Comparison of ENCODE assay signal across 8 mouse cellular contexts in genomic region chr7:39655709-39656397, GRCm38 (mm10).
DNase-seq lines count a peak whose midpoint lies in the region; ATAC-seq and TF ChIP-seq lines count a peak whose summit lies in the region.

No protein-coding gene starts in this region.

- no peak for TF ChIP-seq RAD21 in CH12.LX (IDR thresholded peaks at IDR 0.05; ENCODE audit: low read depth, low read length)

- H3K9ac ChIP-seq in heart, adult 2 months (ENCODE audit: low read depth, low read length), result peak overlapping the region; percentile 12; the same call in 1 of the 2 replicates
- peak overlapping the region; percentile 82 for H3K9ac ChIP-seq in CH12.LX (ENCODE audit: insufficient read depth, low read depth)
- peak overlapping the region; percentile 62 for H3K9ac ChIP-seq in forebrain, embryonic 12.5 days
- peak overlapping the region; percentile 56 for H3K9ac ChIP-seq in liver, embryonic 11.5 days (ENCODE audit: low read depth, low read length)
- peak overlapping the region; percentile 25; the same call in 1 of the 2 replicates for H3K9ac ChIP-seq in stomach, embryonic 14.5 days (replicated peaks; ENCODE audit: low read depth, low read length)

- ATAC-seq in forebrain, embryonic 12.5 days (ENCODE audit: low FRiP score), result peak; percentile 72
- 0 out of 2 replicates have a peak, but pooled peaks have one; percentile 29 for ATAC-seq in liver, embryonic 11.5 days (replicated peaks; ENCODE audit: low FRiP score)
- ATAC-seq in stomach, embryonic 14.5 days (ENCODE audit: insufficient number of reproducible peaks, insufficient read depth, low FRiP score, low read depth), result no peak

- no peaks in the 10 kb centered on the region for H3K9me3 ChIP-seq in CH12.LX (replicated peaks; ENCODE audit: low read length)
- no peaks in the 10 kb centered on the region for H3K9me3 ChIP-seq in forebrain, embryonic 12.5 days
- no peaks in the 10 kb centered on the region for H3K9me3 ChIP-seq in liver, embryonic 11.5 days (ENCODE audit: control insufficient read depth, low read length)
- no peaks in the 10 kb centered on the region for H3K9me3 ChIP-seq in stomach, embryonic 14.5 days (ENCODE audit: control insufficient read depth, low read depth, low read length)

- H3K36me3 ChIP-seq in heart, adult 2 months (ENCODE audit: control insufficient read depth, insufficient read depth, low read length), result no peaks in the 10 kb centered on the region
- H3K36me3 ChIP-seq in CH12.LX (replicated peaks in 1 of 2; ENCODE audit: control insufficient read depth in 1 of 2, insufficient read depth in 1 of 2, low read length in 1 of 2), result no peaks in the 10 kb centered on the region
- no peaks in the 10 kb centered on the region for H3K36me3 ChIP-seq in forebrain, embryonic 12.5 days (replicated peaks)
- no peaks in the 10 kb centered on the region for H3K36me3 ChIP-seq in liver, embryonic 11.5 days (ENCODE audit: control insufficient read depth, insufficient read depth, low read length)
- H3K36me3 ChIP-seq in stomach, embryonic 14.5 days (ENCODE audit: control insufficient read depth, insufficient read depth, low read length), result no peaks in the 10 kb centered on the region

- H3K4me2 ChIP-seq in CH12.LX (ENCODE audit: insufficient read depth, low read depth, poor library complexity, severe bottlenecking), result peak overlapping the region; percentile 76
- H3K4me2 ChIP-seq in forebrain, embryonic 12.5 days, result peak overlapping the region; percentile 54
- peak overlapping the region; percentile 44 for H3K4me2 ChIP-seq in liver, embryonic 11.5 days
- peak overlapping the region; percentile 62 for H3K4me2 ChIP-seq in stomach, embryonic 14.5 days (replicated peaks; ENCODE audit: low read depth, low read length)

- 27% methylated on average over 13 of the region's 13 CpGs for WGBS in heart, adult 2 months
- 23% methylated on average over 13 of the region's 13 CpGs for WGBS in forebrain, embryonic 12.5 days
- WGBS in liver, embryonic 11.5 days, result 43% methylated on average over 13 of the region's 13 CpGs
- whole genome bisulfite sequencing in stomach, embryonic 14.5 days, result 26% methylated on average over 13 of the region's 13 CpGs

- TF ChIP-seq POLR2A in heart, adult 2 months (IDR thresholded peaks at IDR 0.05; ENCODE audit: insufficient read depth, low read depth, low read length), result no peak
- TF ChIP-seq POLR2A in CH12.LX (IDR thresholded peaks at IDR 0.05; ENCODE audit: low read depth, low read length), result no peak; the same call in 1 of the 2 replicates

- intact Hi-C loops in heart, adult 2 months (cut with DNase I), result loop anchor here (10.0 kb wide), 1 partner anchor 1849 kb away; no protein-coding TSS in a partner anchor

- H3K4me1 ChIP-seq in heart, adult 2 months (ENCODE audit: control insufficient read depth, insufficient read depth, low read length), result peaks cover 2% of the 10 kb centered on the region; the same call in 1 of the 2 replicates
- peaks cover 5 to 11% of the 10 kb centered on the region in 2 experiments for H3K4me1 ChIP-seq in CH12.LX (ENCODE audit: control insufficient read depth in 1 of 2, insufficient read depth in 2 of 2)
- peaks cover 7% of the 10 kb centered on the region for H3K4me1 ChIP-seq in forebrain, embryonic 12.5 days
- no peaks in the 10 kb centered on the region for H3K4me1 ChIP-seq in liver, embryonic 11.5 days (replicated peaks; ENCODE audit: control insufficient read depth, insufficient read depth, low read length)
- H3K4me1 ChIP-seq in stomach, embryonic 14.5 days (ENCODE audit: control insufficient read depth, insufficient read depth, low read length), result 0 out of 2 replicates have a peak, but pooled peaks cover 3% of the 10 kb centered on the region

- dilution Hi-C loops in CH12.LX (cut with MboI; ENCODE audit: extremely low pct_ligation_motif_present, extremely low pct_unique_long_range_greater_than_20kb, low sequenced_read_pairs), result no loop called here

- no peak for TF ChIP-seq EP300 in heart, adult 2 months (IDR thresholded peaks at IDR 0.05; ENCODE audit: insufficient read depth, low read depth, low read length)
- no peak for TF ChIP-seq EP300 in CH12.LX (IDR thresholded peaks at IDR 0.05; ENCODE audit: low read length)

- no peak for TF ChIP-seq CTCF in heart, adult 2 months (IDR thresholded peaks at IDR 0.05)
- no peak for TF ChIP-seq CTCF in CH12.LX (conservative IDR thresholded peaks at IDR 0.05 in 1 of 2, IDR thresholded peaks at IDR 0.05 in 1 of 2; ENCODE audit: low read depth in 2 of 2, low read length in 2 of 2)

- H3K27me3 ChIP-seq in heart, adult 2 months (ENCODE audit: control insufficient read depth, insufficient read depth, low read length), result no peaks in the 10 kb centered on the region
- H3K27me3 ChIP-seq in CH12.LX (replicated peaks), result no peaks in the 10 kb centered on the region
- no peaks in the 10 kb centered on the region for H3K27me3 ChIP-seq in forebrain, embryonic 12.5 days
- H3K27me3 ChIP-seq in liver, embryonic 11.5 days (replicated peaks; ENCODE audit: control insufficient read depth, insufficient read depth, low read length), result no peaks in the 10 kb centered on the region
- H3K27me3 ChIP-seq in stomach, embryonic 14.5 days (ENCODE audit: control insufficient read depth, insufficient read depth, low read length), result no peaks in the 10 kb centered on the region

- H3K79me2 ChIP-seq in heart, adult 2 months (replicated peaks; ENCODE audit: control insufficient read depth, insufficient read depth, low read length), result no peaks in the 10 kb centered on the region
- no peaks in the 10 kb centered on the region for H3K79me2 ChIP-seq in CH12.LX (replicated peaks; ENCODE audit: control insufficient read depth, extremely low read depth, insufficient read depth, poor library complexity, severe bottlenecking)

- peak overlapping the region; percentile 52; the same call in 1 of the 2 replicates for H3K27ac ChIP-seq in heart, adult 2 months
- H3K27ac ChIP-seq in CH12.LX (ENCODE audit: insufficient read depth, low read depth), result no peak overlapping the region
- H3K27ac ChIP-seq in forebrain, embryonic 12.5 days, result peak overlapping the region; percentile 75
- H3K27ac ChIP-seq in liver, embryonic 11.5 days (ENCODE audit: low read depth, low read length), result no peak overlapping the region
- peak overlapping the region; percentile 48; the same call in 1 of the 2 replicates for H3K27ac ChIP-seq in stomach, embryonic 14.5 days (ENCODE audit: low read length)

- in situ Hi-C loops in CH12.LX (cut with MboI; ENCODE audit: low pct_ligation_motif_present, low pct_unique_long_range_greater_than_20kb, low sequenced_read_pairs), result loop anchor here (5.0 kb wide), 1 partner anchor 116 kb away; no protein-coding TSS in a partner anchor

- H3K4me3 ChIP-seq in heart, adult 2 months, result peak overlapping the region; percentile 27; the same call in 1 of the 2 replicates
- H3K4me3 ChIP-seq in CH12.LX (replicated peaks in 1 of 3; ENCODE audit: low read depth in 2 of 3, low read length in 2 of 3, poor library complexity in 1 of 3), result peak overlapping the region; percentile 28 to 59 (median 53)
- peak overlapping the region; percentile 40 for H3K4me3 ChIP-seq in forebrain, embryonic 12.5 days (replicated peaks)
- peak overlapping the region; percentile 50 for H3K4me3 ChIP-seq in liver, embryonic 11.5 days (ENCODE audit: low read depth, low read length)
- peak overlapping the region; percentile 32 for H3K4me3 ChIP-seq in stomach, embryonic 14.5 days (ENCODE audit: low read depth, low read length)

- no peak for DNase-seq in heart, adult 2 months
- DNase-seq in heart, adult 11 months, result no peak
- DNase-seq in CH12.LX (ENCODE audit: extremely low read depth), result no peak
- DNase-seq in liver, embryonic 11.5 days (ENCODE audit: low spot score), result no peak
- DNase-seq in right cerebral cortex, postnatal 10 days (ENCODE audit: low spot score in 2 of 2), result no peak
- no peak for DNase-seq in adrenal gland, adult 8-10 months

TF ChIP-seq in CH12.LX, 34 proteins besides CTCF, POLR2A, EP300 and RAD21:
- TF ChIP-seq CHD1 (IDR thresholded peaks at IDR 0.05; ENCODE audit: low read depth, low read length) (0 out of 2 replicates have a peak, but pooled peaks have one; percentile 29), SIN3A (IDR thresholded peaks at IDR 0.05; ENCODE audit: low read length) (peak; percentile 40; the same call in 1 of the 2 replicates), ZNF384 (IDR thresholded peaks at IDR 0.05; ENCODE audit: low read depth, low read length) (no peak)

Comparison
In these comparisons a context has a peak if more than half of its experiments do, and no peak if none do; other contexts are left out.
1. H3K27ac ChIP-seq: peak in heart, adult 2 months (single experiment), forebrain, embryonic 12.5 days (single experiment) and stomach, embryonic 14.5 days (single experiment); none in CH12.LX (single experiment) and liver, embryonic 11.5 days (single experiment).
2. H3K9ac ChIP-seq: peak in every context shown above with its lines; median percentile 82 in CH12.LX; 62 in forebrain, embryonic 12.5 days; 56 in liver, embryonic 11.5 days; 25 in stomach, embryonic 14.5 days; 12 in heart, adult 2 months.
3. Peak in every context shown above with its lines, with median percentiles within 50 percentile points of each other: H3K4me3 ChIP-seq and H3K4me2 ChIP-seq.